Mouse (Mus musculus): ENCODE measurements around the gene 2810021J22Rik.

2810021J22Rik gene

DNA sequence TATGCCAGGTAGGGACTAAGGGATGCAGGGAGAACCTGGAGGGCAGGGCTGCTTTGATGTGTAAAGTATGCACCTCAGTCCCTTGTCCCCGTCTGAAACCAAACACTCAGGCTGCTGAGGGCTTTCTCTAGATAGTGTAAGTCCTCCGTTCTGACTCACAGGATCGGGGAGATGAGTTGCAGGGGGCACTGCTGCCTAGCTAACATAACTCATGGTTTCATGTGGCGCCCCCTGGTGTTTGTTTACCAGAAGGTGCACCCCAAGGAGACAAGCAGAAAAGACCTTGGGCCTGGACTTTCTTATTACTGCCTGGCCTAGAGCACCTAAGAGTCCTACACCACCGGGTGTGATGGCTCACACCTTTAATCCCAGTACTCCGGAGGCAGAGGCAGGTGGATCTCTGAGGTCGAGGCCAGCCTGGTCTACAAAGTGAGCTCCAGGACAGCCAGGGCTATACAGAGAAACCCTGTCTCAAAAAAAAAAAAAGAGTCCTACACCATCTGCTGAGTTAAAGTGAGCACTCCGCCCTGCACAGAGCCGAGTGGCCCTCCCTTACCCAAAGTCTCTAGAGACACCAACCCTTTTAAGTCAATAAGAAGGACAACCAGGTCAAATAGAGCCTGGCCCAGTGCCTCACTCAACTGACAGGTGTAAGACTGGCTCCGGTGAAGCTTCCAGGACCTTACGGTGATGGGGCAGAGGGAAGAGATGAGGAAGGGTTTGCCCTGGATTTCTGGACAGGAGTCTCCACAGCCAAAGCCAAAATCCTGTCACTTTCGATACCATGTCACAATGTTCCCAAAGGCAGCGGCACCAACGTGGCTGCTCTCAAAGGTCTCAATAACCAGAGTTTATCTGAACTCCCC, 50.1 kb downstream of the 2810021J22Rik start:
- no peak for DNase-seq (ENCODE audit: low spot score in 2 of 2)

DNA sequence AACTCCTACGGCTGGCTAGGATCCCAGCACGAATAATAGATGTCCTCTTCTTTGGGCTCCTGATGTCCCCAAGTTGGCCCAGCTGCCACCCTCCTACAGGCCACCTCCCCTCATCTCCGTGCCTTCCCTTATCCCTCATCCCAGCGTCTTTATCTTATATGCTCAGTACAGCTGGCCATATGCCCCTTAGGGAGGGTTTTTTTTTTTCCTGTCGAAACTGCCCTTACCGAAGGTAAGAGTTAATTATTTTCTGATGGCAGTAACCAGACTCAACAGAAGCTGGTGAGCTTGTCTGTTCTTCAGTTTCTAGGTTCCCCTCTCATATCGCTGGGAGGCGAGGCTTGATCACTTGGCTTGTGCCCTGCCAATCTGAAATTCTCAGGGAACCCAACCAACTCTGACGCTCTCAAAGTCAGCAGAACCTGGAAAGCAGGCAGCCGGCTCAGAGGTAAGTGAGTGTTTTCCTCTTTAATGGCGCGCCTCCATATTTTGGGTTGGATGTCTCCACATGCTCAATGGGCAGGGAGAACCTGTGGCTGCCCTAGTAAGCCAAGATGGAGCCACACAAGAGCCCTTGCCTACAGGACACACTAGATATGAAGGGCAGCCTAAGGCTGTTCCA, 50.8 kb downstream of the 2810021J22Rik start, which contains the start of gene Btnl10:
Btnl10 (plus strand) TSS at position 164 of the 622 bp plus-strand sequence.
- DNase-seq (ENCODE audit: low spot score in 2 of 2) = no peak

DNA sequence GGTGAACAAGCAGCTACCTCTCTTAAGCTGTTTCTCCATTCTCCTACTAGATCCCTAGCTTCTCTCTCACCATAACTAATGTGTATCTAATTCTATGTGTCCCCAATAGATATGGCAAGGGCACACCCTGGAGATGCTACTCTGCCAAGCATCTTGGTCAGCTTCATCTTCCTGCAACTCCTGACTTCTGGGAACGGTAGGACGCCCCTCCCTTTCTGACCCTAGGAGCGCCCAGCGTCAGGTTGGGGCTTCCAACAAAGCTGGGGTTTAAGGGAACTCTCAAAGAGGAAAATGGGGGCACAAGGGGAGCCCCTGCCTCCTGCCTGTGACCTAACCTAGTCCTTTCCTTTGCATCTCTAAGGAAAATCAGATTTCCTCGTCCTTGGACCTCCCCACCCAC, 51.7 kb downstream of the 2810021J22Rik start:
- no peak for DNase-seq (ENCODE audit: low spot score in 2 of 2)

DNA sequence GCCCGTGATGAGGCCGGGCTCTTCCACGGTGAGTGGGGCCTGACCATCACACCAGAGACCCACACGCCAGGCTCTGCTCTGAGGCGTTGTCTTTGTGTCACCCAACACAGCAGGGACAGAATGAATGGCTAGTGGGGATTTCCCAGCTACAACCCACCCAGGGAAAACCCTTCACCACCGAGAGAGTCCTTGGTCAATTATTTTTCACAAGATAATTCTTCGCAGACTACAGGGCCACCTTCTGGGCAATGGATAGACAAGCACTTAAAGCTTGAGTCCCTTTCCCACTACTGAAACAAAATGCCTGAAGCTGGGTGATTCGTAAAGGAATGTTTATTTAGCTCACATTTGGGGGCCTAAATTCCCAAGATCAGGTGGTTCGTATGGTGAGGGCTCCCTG, 55.4 kb downstream of the 2810021J22Rik start:
- no peak for DNase-seq (ENCODE audit: low spot score in 2 of 2)

DNA sequence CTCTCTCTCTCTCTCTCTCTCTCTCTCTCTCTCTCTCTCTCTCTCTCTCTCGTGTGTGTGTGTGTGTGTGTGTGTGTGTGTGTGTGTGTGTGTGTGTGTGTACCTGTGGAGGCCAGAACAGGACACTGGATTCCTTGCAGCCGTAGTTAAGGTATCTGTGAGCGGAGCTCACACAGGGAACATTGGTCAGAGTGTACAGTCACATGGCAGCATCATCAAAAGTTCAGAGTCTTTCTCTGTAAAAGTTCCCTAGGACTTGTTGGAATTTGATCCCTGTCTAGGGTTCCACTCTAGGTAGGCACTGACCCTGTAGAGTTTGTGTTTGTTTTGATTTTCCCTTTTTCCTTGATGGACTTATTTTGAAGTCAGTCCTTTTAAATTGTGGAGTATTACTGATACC, 59.6 kb downstream of the 2810021J22Rik start:
- DNase-seq (ENCODE audit: low spot score in 2 of 2) = no peak

DNA sequence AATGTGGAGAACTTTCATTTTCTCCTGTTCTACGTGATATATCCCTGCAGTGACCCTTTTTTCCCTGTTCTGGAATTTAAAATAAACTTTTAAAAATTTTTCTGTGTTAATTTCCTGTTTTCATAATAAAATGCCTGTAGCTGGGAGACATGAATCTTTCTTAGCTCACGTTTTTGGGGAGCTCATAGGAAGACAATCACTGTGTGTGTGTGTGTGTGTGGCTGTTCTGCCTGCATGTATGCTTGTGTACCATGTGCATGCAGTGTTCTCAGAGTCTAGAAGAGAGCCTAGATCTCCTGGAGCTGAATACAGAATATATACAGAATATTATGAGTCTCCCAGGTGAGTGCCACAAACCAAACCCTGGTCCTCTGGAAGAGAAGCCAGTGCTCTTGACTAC, 60.0 kb downstream of the 2810021J22Rik start:
- DNase-seq (ENCODE audit: low spot score in 2 of 2) = no peak

DNA sequence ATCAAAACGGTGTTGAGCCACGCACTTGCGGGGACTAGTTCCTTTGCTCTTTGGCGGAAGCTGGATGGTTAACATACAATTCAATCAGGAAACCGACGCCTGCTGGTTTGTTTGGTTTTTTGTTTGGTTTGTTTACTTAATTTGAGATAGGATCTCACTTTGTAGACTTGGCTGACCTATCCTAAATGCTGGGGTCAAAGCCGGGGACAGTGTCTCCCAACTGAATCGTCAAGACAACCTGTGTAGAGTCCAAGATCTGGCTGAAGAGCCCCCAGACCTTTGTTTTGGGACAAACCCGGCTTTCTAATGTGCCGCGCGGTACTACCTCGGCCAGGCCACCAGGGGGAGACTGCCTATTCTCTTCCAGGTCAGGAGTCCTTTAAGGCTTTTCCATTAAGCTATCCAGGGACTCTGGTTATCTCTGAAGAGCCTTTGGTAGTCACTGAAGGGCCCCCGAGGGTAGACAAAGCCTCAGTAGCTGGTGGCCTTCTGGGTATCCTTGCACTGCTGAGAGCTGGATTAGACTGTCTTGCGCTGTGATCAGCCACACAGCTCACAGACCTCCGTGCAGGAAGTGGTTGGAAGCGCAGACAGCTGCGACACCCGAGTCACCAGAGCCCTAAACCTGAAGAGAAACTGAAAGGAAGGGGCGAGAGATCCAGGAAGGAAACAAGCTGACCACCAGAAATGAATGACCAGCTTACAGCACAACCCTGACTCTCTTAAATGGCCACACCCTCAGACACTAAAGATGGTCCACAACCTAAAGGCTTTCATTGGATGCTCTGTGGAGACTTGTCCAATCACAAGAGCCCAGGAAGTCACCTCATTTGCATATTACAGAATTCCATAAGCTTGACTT, 61.0 kb downstream of the 2810021J22Rik start:
- no peak for DNase-seq (ENCODE audit: low spot score in 2 of 2)

DNA sequence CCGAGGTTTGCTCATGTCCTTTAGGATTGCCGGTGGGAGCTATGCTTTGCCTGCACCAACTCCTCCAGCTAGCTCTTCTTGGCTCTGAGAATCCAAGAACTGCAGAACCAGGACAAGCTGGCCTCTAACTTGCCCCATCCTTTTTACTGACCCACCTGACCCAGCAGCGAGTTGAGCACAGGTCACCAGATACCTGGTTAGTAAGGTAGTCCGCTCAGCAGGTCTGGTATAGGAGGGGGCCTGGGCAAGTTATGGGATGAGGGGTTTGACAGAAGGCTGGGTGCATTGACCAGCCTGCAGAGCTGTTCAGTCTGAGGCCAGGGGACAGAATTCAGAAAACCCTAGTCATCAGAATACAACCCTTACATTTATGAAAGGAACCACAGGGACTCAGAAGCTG, 62.0 kb downstream of the 2810021J22Rik start:
- no peak for DNase-seq (ENCODE audit: low spot score in 2 of 2)

DNA sequence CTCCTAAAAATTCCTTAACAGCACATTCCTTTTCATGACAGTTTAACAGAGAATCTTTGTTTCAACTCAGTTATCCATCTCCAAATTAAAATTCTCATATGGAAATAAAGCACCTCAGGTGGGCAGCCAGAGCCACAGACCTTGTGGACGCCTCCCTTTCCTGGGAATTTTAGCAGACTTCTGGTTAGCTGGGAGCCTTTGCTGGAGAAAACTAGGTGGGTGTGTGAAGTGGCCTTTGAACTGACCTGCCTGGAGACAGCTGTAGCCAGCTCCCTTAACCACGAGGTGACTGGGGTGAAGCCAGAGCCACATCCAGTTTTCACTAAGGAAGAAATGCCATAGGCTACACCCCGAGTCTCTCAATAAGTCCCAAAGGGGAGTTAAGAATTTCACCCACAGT, 62.6 kb downstream of the 2810021J22Rik start:
- no peak for DNase-seq (ENCODE audit: low spot score in 2 of 2)

DNA sequence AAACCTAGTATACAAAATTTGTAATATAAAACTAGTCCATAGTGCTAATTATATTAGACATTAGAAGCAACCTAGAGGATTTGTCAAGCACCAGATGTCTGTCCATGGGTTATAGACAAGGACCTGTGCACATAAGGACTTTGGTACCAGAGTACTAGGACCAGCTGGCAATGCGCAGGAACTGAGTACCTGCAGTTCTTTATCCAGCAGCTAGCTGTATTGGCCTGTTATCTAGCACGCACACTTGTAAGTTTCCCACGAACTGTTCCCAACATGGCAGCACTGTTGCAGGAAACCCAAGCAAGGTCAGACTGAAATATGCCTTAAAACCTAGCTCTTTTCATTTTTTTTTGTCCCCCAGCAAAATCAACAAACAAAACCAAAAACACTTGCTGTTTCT, 63.2 kb downstream of the 2810021J22Rik start:
- no peak for DNase-seq (ENCODE audit: low spot score in 2 of 2)

DNA sequence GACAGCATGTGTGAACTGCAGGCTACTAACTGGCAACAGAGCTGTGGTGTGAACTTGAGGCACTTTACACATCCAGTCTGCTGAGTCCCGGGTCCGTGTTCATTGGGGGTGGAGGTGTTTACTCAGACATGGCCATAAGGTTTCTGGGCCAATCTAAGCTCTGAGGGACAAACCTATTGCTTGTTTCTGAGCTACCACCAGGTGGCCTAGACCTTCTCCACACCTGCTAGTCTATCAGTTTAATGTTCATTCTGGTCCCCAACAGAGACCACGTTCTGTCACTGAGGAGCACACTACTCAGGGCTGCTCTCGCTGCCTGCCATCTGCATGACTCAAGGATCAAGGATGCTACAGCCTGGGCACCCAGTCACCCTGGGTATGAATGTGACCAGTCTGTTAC, 64.6 kb downstream of the 2810021J22Rik start:
- DNase-seq (ENCODE audit: low spot score in 2 of 2) = no peak
